Mouse (Mus musculus) R1 (cell line): ENCODE results near the gene Plek2.

Experiments
- DNase-seq: peaks from one replicate; pipeline ENCODE4 v3.0.0-alpha.2; 2018; ENCODE audit warnings: low read depth, low spot score

Gene Plek2

GRCm38 (mm10) chr12:78911707-78912417 lies 5.1 kb upstream of the Plek2 start:
- DNase-seq = peak; percentile 88

GRCm38 (mm10) chr12:78910684-78911461 lies 4.1 kb upstream of the Plek2 start:
- DNase-seq = peak; percentile 40

GRCm38 (mm10) chr12:78908081-78908605 lies 1.4 kb upstream of the Plek2 start:
- no peak for DNase-seq

- DNase-seq = no peak
These were observed 2.3 kb downstream of the Plek2 start for GRCm38 (mm10) chr12:78904499-78904898.

GRCm38 (mm10) chr12:78903313-78903712 lies 3.5 kb downstream of the Plek2 start:
- no peak for DNase-seq

GRCm38 (mm10) chr12:78901467-78901866 lies 5.3 kb downstream of the Plek2 start:
- DNase-seq = no peak

GRCm38 (mm10) chr12:78897861-78898260 lies 8.9 kb downstream of the Plek2 start:
- DNase-seq = no peak

- DNase-seq = peak; percentile 57
These were observed 15.6 kb downstream of the Plek2 start for GRCm38 (mm10) chr12:78891149-78891548.

- DNase-seq = no peak
These were observed 16.7 kb downstream of the Plek2 start for GRCm38 (mm10) chr12:78890062-78890461.

- DNase-seq = peak; percentile 69
These were observed 32.2 kb downstream of the Plek2 start for GRCm38 (mm10) chr12:78874581-78874980.

GRCm38 (mm10) chr12:78868115-78868514 lies 38.6 kb downstream of the Plek2 start:
- DNase-seq = no peak

GRCm38 (mm10) chr12:78865434-78865833 lies 41.3 kb downstream of the Plek2 start:
- DNase-seq = peak; percentile 61

GRCm38 (mm10) chr12:78862254-78862730 lies 44.5 kb downstream of the Plek2 start:
- DNase-seq = no peak

GRCm38 (mm10) chr12:78861496-78862253 lies 45.1 kb downstream of the Plek2 start, which contains the start of the genes Atp6v1d and Eif2s1:
Gene Atp6v1d (minus strand): TSS chr12:78861638.
Gene Eif2s1 (plus strand): TSS chr12:78861819.
- DNase-seq = peak; percentile 99

GRCm38 (mm10) chr12:78860921-78861495 lies 45.8 kb downstream of the Plek2 start:
- DNase-seq = no peak

- no peak for DNase-seq
These were observed 58.5 kb downstream of the Plek2 start for GRCm38 (mm10) chr12:78848246-78848645.

GRCm38 (mm10) chr12:78842429-78842828 lies 64.3 kb downstream of the Plek2 start:
- no peak for DNase-seq

GRCm38 (mm10) chr12:78839906-78840305 lies 66.9 kb downstream of the Plek2 start:
- DNase-seq = no peak
